Mouse (Mus musculus) kidney, adult 9 months (tissue): ENCODE data around the gene Ccdc191.

Source experiments
- DNase-seq: peaks from one replicate; pipeline ENCODE4 v3.0.0; 2022

The Ccdc191 gene

DNA sequence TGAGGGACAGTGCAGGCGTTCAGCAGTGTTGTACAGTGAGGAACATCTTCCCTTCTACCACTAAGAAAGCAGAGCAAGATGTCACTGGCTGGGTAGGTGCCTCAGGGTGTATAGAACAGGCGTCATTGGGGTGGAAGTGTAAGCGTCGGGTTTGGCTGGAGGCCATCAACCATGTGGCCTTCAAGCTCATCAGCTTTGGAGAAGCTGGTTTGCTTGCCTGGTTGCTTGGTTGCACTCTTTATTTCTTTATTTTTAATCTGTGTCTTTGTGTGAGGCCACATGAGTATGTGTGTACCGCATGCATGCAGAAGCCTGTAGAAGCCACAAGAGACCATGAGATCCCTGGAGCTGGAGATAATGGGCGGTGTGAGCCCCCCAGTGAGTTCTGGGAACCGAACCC, 42.7 kb downstream of the Ccdc191 start:
- DNase-seq: no peak

DNA sequence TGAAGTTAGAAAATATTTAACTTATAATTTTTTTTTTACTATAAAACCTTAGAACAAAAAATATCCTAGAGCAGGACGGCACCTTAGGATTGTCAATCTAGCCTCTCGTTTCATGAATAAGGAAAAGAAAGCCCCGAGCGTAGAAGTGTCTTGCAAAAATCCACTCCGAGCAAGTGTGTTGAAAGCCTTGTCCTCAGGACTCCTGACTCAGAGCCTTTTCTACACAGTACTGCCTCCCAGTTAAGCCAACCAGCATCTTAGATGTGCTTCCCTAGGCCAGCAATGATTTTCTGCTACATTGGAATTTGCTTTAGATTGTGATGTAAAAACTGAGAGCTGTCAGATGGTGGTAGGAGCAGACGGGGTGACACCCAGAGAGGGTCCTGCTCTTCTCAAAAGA, 43.4 kb downstream of the Ccdc191 start:
- no peak for DNase-seq

DNA sequence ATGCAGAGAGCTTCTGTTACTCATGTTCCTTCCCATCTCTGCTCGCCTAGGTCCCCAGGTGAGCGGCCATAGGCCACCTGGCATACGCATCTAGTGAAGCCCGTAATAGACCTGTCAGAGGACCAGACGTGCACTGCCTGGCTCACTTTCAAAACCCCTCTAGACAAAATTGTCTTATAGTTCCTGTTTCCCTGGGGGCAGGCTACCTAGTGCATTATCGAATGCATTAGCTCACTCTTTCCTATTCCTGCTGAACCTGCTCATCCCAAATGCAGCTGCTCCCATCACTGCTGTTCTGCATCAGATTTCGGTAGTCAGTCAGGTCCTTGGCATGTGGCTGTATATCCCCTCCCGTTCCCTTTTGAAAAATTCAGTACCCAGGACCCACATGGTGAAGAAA, 45.3 kb downstream of the Ccdc191 start:
- DNase-seq: no peak

DNA sequence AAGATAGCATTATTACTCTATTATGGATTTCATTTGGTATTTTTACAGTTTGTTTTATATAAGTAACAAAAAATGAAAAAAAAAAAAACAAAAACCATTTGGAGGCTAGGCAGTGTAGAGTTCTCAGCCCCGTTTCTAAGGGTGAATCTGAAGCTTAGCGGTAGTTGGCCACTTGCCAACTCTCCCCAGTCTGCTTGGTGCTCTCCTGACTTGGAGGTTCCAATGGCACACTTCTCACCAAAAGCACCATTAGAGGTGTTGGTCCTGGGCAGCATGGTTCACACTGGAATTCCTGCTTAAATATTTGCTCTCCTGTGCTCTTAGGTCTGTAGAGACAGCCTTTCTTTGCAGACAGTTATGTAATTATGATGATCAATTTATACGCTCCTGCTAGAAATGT, 45.8 kb downstream of the Ccdc191 start:
- DNase-seq: no peak

DNA sequence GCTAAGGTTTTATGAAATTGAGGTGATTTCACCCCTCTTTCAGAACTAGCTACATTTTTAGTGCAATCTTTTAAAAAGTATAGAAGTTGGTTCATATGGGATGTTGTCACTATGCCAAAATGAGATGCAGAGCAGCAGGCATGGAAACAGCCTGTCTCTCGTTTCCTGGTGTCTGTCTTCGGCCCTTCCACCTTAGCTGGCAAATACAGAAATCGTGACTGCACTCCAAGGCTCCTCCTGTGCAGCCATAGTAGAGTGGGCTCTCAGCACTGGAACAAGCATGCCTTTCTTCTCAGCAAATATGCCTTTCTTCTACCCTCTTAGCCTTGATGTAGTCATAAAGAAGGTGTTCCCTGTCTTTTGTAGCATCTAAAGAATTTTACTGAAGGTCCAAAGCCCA, 46.3 kb downstream of the Ccdc191 start:
- no peak for DNase-seq

DNA sequence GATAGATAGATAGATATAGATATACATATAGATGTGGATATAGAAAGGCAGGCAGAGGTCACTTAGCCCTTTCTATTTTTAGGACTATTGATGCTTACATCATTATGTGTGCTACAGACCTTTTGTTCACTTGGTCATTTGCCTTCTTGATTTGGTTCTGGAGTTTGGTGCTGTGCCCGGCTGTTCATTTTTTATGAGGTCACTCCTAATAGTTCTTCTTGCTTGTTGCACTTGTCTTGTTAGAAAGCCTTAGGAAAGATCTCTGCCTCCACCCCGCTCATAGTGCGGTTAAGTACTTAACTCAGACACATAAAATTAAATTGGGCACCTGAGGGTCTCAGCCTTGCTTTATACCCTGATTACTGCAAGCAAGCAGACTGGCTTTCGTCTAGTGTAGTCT, 51.2 kb downstream of the Ccdc191 start:
- DNase-seq: no peak

DNA sequence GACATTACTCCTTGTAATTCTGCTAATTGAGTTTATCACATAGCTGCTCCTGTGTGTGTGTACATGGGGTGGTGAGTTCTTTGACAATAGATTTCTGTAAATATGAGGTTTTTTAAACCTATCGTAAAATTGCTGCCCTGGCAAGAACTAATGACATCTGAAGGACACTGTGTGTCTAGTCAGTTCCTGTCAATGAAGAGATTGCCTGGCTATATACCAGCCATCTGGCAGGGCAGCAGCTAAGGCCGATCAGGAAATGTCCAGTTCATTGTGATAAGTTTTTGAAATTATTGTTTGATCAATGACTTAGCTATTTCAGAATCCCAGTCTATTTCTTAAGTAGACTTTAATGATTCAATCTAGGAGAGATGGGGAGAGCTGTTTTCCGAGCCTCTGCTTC, 55.8 kb downstream of the Ccdc191 start:
- DNase-seq: no peak

DNA sequence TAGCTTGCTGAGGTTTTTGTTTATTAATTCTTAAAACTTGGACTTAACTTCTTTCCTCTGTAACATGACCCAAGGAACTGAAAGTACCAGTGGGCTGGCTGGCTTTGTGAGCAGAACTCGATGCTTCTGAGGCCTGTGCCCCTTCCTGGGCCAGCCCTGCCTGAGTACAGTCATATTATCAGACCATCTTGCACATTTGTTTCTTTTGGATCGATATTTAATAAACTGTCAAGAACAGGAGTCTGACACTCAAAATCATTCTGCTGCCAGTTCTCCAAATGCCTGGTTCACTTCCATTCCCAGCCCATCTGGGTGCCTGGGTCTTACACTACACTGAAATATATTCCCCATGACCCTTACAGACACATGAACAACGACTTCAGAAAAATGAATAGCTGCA, 56.3 kb downstream of the Ccdc191 start:
- no peak for DNase-seq

DNA sequence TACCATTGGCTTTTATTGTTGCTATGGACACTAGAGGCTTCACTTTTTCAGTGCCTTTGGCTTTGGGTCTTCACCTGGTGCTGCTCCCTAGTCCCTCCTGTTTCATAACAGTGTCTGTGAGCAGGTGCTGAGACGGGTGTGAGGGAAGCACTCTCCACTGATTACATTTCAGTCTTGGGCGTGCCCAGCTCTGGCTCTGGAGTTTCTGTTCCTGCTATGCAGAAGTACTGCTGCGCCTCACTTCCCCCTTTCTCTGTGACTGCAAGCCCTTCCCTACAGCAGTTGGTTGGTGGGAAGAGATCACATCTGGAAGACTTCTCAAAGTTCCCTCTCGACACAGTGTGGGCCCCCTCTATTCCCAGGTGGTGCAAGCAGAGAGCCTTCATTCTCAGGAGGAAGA, 62.0 kb downstream of the Ccdc191 start:
- DNase-seq: no peak

DNA sequence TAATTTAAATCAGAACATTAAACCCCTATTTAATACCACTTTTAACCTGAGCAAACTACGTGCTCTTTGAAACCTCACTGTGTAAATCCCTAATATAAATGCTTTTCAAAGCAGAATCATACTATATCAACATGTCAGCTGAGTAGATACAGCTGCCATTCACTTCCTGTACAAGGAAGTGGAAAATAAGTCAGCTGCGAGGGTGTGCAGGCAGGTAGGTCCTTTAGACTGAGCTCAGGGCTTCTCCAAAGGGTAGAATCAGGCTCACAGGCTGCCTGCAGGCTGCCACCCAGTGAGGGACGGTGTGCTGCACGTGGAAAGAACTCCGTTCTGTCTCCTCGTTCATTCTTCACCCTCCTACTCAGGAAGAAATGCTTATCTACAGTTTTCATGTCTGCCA, 65.3 kb downstream of the Ccdc191 start:
- DNase-seq: no peak

DNA sequence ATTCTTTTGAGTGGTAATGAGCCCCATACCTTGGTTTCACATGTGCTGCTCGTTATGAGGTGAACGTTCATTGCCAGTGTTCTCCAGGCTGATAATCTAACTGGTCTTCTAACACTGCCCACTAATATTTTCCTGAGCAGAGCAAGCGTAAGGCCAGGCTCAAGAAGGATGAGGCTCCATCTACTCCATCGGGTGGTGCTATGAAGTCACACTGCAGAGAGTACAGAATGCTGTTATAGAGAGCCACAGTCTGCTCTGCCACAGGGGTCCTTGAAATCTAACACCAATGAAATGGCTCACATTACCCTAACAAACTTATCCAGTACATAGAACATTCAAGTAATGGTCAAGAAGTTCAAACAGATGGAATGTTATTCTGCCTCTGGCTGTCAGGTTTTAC, 68.4 kb downstream of the Ccdc191 start:
- DNase-seq: no peak

DNA sequence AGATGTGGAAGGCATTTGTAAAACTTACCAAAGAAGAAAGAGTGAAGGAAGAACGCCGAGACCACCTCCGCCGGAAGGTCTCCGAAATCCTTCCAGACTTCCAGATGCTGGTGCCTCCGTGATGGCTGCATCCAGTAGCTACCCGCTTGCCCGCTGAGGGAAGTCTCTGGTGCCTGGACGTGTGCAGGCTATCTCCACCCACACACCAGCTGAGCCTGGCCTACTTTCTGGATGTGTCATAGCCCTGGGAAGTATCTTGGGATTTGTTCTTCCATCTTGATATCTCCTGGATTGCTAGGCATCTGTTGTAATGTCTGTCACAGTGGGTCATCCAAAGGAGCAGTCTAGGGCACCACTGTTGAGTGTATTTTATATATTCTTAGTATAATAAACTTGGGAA, 73.7 kb downstream of the Ccdc191 start:
- no peak for DNase-seq

DNA sequence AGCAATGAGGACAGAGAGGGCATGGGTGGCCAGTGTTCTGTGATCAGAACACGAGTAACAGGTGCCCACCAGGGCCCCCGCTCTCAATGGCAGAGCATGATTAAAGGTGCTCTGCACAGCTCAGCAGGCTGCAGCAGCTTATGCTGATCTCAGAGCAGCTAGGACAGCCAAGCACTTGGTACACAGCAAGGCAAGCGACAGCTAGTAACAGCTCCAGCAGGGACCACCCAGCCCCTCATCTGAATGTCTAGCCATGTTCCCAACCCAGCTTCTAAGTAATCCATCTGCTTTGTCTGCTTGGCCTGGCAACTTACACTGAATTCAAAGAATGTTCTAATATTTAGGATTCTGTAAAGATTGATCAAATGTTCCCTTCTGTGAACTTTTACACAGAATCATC, 74.2 kb downstream of the Ccdc191 start:
- no peak for DNase-seq

DNA sequence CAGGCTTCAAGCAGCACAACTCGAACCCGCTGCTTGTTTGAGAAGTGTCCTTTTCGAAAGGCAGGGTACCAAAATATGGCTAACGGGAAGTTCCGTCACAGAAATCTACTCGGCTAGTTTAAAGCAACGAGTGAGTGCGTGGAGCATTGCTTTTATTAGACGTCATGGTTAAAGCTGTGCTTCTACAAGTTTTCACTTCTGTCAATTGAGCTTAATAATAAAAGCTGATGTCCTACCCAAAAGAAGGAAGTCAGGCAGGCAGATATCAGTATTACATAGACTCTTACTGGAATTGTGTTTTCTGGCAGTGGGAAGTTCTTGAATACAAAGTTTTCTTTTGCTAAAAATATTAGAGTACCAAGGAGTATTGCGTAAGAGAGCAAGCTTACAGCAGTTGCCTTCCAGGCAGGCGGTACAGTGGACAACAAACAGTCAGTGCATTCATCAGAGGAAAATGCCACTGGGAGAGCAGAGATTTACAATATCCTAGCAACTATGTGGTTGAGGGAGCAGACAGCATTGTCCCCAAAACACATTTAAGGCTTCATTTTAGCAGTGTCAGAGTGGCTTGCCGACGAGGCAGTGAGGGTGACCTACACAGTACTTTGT, 76.3 kb downstream of the Ccdc191 start:
- no peak for DNase-seq

DNA sequence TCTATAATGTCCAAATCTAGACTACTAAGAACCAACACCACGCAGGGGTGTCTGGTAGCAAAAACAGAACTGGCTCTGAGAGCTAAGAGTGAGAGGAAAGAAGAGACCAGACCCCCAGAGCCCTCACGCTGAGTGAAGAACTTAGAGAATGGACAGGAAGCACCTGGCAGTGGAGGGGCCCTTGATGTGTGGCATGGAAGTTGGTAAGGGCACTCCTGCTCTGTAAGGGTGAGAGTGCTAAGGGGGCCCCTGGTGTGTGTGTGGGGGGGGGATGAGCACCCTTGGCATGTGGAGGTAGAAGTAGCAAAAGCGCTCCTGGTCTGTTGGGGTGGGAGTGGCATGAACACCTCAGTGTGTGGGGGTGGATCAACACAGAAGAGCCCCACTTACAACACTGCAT, 80.8 kb downstream of the Ccdc191 start:
- no peak for DNase-seq

DNA sequence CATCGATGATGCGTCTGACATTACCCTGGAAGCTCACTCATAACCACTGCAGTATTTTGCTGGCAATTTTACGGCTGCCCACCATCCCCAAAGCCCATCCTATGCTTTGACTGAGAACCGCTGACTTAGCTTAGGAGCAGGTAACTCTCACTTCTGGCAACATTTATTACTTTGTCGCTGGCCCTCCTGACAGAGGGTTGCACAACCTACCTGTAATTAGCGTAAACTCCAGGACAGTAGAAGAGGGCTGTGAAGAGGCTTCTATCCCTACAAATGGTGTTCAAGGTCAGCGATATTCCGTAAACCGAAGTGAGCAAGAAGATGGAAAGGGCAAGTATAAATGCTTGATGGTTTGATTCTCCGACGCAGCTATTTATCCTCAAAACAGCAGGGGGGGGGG, 81.6 kb downstream of the Ccdc191 start:
- DNase-seq: no peak

DNA sequence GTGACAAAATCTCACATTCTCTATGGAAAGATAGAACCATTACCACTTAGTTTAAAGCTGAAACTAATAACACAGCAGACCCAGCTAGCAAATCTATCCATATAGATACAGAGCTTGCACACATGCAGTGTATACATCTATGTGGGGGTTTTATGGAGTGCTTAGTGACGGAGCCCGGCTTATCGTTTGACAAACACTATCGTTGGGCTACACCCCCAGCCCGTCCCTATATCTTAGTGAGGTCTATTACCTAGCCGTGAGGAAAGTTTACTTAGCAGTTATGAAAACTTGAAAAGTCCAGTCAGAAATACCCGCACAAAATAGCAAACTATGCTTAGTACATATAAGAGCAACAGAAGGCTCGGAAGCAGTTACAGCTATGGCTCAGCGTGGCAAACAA, 82.1 kb downstream of the Ccdc191 start:
- no peak for DNase-seq

DNA sequence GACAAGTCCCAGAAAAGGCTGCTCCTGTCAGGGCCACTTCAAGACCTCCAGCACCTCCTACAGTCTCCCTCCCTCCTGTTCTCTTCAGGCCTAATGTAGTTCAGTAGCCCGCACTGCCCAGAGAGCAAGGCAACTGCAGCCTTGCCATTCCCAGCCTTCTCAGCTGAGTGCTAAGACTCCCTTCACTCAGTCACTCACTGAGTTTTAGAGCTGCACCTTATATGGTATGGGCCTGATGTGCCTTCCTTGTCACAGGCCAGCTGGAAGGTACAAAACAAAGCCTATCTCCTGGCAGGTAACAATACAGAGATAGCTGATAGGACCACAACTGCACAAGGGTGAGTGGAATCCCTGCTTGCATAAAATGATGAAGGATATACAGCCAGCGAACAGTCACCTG, 82.8 kb downstream of the Ccdc191 start:
- no peak for DNase-seq

DNA sequence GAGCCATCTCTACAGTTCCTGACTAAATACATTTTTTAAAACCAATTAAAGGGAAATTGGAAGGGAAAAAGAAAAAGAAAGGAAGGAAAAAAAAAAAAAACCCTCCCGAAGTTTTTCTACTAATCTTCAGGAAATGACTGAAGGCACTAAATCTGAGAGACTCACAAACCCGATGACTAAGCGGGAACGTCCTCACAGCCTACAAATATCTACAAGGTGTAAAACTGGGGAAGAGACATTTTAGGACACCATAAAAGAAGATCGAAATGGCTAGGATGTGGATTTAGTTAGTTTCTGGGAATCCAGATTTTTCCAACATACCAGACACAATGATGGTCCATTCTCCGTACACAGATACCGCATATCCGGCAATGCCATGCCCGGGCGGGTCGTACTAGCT, 83.5 kb downstream of the Ccdc191 start:
- DNase-seq: no peak

DNA sequence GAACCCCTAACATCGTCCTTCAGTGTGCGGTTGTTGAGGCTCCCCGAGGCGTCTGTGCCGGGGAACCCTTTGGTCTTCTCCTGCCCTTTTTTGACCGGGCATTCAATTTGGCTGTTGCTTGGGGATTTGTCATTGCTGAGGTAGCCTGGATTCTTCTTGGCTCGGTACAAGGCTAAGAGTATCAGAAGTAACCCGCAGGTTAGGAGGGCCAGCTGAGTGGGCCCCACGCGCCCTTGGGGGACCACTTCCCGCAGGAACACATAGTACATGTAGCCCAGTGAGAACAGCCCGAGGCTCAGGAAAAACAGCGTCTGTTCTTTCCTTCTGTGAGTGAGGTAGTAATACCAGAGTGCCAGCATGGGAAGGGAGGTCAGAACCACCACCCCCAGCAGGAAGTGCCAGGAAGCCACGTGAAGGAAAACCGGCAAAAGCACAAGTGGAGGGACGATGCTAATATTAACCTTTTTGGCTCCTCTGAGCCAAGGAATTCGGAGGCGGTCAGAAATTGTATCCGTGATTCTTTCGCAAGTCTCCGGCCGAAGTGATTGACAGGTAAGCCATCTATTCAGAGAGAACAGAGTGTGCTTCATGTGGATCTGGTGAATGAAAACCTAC, 84.1 kb downstream of the Ccdc191 start:
- DNase-seq: no peak

DNA sequence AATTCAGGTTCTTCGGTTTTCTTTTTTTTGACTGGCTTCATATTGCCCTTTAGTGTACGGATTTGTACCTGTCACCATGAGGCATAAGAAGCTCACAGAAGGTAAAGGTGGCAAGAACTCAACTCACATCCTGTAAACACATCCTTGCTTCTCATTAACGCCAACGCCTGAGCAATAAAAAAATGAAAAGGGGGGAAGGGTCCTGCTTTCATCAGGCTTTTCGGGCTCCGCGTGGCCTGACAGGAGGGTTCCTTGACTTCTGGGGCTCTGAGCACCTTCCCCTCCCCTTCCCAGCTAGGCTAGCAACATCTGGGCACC, 89.4 kb downstream of the Ccdc191 start:
- no peak for DNase-seq

DNA sequence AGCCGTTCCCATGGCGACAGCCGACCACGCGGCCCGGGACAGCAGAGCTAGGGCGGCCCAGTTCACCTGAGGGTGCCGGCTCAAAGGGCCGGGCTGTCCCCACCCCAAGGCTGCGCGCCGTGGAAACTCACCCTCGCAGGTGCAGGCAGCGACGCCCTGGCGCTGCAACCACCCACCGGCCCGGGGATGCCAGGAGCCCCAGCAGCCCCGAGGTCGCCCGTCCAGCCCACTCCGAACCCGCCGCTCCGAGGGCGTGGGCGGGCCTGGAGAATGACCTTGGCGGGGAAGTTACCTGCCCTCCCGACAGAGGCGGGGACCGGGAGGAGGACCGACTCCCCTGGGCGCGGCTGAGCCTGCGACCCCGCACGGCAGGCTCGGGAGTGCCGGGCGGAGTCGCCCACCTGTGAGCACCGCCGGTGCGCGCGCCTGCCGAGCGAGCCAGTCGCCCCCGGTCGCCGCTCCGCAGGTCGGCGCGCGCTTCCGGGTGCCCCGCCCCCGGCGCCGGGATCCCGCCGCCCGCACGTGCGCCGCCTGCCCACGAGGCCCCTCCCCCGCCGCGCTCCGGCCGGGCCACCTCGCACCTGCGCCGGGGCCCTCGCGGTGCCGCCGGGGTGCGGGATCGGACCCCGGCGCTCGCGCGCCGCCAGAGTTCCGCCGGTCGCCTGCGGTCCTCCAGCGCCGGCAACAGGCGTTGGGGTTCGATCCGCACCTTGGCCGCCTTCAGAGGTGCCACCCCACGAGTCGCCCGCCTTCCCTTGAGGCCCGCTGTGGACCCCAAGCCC, 89.9 kb downstream of the Ccdc191 start, which contains the start of gene Zdhhc23:
Gene Zdhhc23, minus strand, starts transcription at position 464 of the 782 bp plus-strand sequence.
- peak; percentile 38 for DNase-seq

DNA sequence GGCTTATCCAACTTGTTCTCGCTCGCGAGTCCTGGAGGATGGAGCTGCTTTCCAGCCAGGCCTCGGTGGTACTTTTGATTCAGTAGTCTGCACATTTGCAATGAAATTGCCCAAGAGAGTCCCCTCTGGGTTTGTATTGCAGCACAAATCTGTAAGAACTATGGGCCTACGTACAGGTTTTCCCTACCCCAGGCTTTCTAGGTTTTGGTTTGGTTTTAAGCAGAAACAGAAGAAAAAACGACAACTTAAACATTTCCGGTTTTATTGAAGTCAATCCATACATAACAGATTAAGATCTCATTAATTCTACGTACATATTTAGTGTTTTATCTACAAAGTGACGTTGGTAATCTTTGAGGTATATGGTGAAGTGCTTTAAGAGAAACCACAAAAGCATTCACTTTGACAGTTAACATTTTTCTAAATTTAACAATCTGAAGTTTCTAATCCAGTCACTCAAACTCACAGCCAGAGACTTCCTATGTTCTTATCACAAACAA, 90.6 kb downstream of the Ccdc191 start:
- peak; percentile 11 for DNase-seq

DNA sequence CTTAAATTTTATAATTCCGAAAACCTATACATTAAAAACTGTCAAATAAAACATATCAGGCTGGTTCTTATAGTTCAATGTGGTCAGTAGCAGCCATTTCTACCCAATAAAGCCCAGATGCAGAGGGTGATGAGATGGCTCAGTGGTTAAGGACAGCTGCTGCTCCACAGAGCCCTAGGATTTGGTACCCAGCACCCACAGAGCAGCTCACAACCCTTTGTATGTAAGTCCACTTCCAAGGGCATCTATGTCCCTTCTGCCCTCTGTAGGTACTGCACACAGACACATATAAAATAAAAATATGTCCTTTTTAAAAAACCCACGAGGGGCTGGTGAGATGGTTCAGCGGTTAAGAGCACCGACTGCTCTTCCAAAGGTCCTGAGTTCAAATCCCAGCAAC, 96.7 kb downstream of the Ccdc191 start:
- DNase-seq: no peak

DNA sequence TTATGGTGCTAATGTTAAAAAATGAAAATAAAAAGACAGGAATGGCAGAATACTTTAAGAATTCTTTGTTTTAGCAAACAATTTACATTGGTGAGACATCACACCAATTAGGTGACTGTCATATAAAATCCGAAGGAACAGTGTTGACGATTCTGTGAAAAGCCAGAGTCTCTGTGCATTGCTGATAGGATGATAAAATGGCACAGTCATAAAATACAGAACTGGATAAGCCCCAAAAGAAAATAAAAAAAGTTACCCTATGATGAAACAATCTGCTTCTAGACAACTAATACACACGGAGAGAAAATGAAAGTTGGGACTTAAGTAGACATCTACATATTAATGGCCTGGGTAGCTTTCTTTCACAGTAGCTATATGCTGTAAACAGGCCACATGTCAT, 105.0 kb downstream of the Ccdc191 start:
- no peak for DNase-seq
